Mouse (Mus musculus): ENCODE measurements at regions not wholly inside any gene's neighbourhood (a gene's known extent, or its start where the extent isn't known, plus 50 kb on each side); places are given as distances from the start of the nearest gene placed in this dataset.

DNA sequence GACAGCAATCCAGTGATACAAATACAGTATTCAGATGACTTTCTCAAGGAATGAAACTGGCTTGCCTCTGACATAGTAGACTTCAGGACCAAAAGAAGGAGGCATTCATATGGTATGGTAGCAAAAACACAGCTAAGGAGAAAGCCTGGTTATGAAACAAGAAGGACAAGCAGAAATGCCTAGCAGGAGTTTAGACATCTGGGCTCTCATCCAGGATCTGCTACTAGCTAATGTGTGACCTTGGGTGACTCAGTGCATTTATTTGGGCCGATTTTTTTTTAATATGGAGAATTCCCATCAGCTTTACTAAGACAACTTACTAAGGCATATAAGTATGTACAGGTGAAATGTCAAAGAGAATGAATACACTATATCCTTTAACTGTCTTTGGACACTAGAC is 64.5 kb upstream of the Arhgap5 start:
- Histone ChIP-seq H3K4me2 (replicated peaks) (no peak overlapping the region), H3K4me3 (no peak overlapping the region), H3K27me3 (no peaks in the 10 kb centered on the region), H3K36me3 (no peaks in the 10 kb centered on the region), H3K4me1 (no peaks in the 10 kb centered on the region), H3K27ac (no peak overlapping the region), H3K9me3 (no peaks in the 10 kb centered on the region), H3K9ac (no peak overlapping the region)
- 82% methylated on average over 1 of the region's 1 CpGs for WGBS
- no peak for ATAC-seq (ENCODE audit: insufficient number of reproducible peaks, insufficient read depth, low FRiP score, low TSS enrichment)

DNA sequence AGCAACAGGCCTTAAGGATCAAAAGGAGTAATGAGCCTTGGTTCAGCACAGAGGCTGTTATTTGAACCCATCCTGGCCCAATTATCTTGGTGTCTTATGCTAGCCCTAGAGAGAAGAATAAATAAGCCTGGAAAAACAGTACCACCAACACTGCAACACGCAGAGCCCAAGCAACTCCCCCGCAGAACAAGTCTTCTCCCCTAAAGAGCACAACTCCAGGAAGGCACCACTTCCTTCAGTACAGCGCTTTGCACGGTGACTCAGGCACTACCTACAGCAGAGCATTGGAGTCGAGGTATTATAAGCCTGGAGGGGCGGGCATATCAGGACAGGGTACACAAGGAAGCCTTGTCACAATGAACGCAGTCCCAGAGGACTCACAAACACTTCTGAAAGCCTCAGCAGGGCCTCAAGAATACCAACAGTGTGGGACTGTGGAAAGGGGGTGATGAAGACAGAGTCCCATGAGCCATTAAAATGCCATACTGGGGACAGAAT is 62.9 kb upstream of the Arhgap5 start:
- 68% methylated on average over 7 of the region's 7 CpGs for WGBS
- H3K36me3 ChIP-seq: no peaks in the 10 kb centered on the region
- no peaks in the 10 kb centered on the region for H3K27me3 ChIP-seq
- no peak overlapping the region for H3K9ac ChIP-seq
- H3K4me3 ChIP-seq: no peak overlapping the region
- H3K27ac ChIP-seq: no peak overlapping the region
- ATAC-seq (ENCODE audit: insufficient number of reproducible peaks, insufficient read depth, low FRiP score, low TSS enrichment): no peak
- H3K4me1 ChIP-seq: no peaks in the 10 kb centered on the region
- no peaks in the 10 kb centered on the region for H3K9me3 ChIP-seq
- H3K4me2 ChIP-seq (replicated peaks): no peak overlapping the region

DNA sequence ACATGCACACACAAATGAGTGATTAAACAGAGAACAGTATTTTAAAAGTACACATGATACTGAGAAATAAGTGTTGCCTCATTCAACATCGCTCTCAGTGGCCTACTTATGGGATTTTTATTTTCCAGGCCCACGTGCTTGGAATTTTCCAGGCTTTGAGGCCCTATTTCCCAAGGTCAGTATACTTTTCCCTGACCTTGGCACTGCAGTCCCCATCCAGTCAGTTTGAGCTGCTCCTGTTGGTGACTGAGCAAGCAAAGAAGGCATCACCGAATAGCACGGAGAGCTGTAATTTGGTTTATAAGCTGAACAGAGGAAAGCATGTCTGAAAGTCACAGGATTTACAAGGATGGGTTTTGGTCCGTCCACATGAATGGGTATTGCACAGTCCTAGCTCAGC is 61.4 kb upstream of the Arhgap5 start:
- H3K4me1 ChIP-seq: no peaks in the 10 kb centered on the region
- WGBS: 87% methylated on average over 5 of the region's 5 CpGs
- no peak overlapping the region for H3K4me2 ChIP-seq (replicated peaks)
- no peak overlapping the region for H3K9ac ChIP-seq
- no peak overlapping the region for H3K27ac ChIP-seq
- H3K27me3 ChIP-seq: no peaks in the 10 kb centered on the region
- no peak for ATAC-seq (ENCODE audit: insufficient number of reproducible peaks, insufficient read depth, low FRiP score, low TSS enrichment)
- H3K9me3 ChIP-seq: no peaks in the 10 kb centered on the region
- H3K36me3 ChIP-seq: no peaks in the 10 kb centered on the region
- no peak overlapping the region for H3K4me3 ChIP-seq

DNA sequence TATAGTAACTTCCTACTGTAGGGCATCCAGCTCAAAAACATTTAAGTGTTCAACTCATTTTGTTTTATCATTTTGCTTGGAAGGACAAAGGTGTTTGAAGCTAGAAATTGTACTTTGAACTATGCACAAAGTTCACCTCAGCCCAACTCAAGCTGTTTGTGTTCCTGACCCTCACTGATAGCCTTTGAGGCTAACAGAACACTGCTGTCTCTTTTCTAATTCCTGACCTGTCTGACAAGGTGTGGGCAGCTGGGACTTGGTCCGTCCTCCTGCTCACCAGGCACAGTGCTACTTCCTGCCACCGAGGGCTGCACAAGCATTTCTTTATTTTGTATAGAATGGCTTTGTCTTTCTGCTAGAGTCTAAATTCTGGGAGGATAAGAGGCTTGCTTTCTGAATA is 58.0 kb upstream of the Arhgap5 start:
- H3K36me3 ChIP-seq: no peaks in the 10 kb centered on the region
- no peaks in the 10 kb centered on the region for H3K27me3 ChIP-seq
- no peak overlapping the region for H3K9ac ChIP-seq
- no peak for ATAC-seq (ENCODE audit: insufficient number of reproducible peaks, insufficient read depth, low FRiP score, low TSS enrichment)
- H3K4me2 ChIP-seq (replicated peaks): no peak overlapping the region
- peaks cover 7% of the 10 kb centered on the region; the same call in 1 of the 2 replicates for H3K4me1 ChIP-seq
- no peaks in the 10 kb centered on the region for H3K9me3 ChIP-seq
- 46% methylated on average over 2 of the region's 2 CpGs for WGBS
- no peak overlapping the region for H3K4me3 ChIP-seq
- no peak overlapping the region for H3K27ac ChIP-seq

DNA sequence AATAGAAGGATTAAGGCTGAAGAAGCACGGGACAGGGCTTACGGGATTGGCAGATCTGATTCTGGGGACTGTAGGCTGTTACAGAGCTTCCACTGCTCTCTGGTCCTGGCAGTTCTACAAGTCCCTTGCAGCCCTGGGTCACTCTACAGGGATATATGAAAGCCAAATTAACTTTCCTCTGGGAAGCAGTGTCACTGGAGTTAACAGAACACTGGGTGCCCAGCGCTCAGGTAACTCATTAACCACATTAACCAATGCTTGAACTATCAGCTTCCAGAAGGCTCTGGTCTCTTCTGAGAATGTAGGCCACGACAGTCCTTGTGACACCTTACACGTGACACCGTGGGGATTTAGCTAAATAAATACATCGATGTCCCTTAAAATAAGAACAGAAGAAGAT is 57.3 kb upstream of the Arhgap5 start:
- H3K4me2 ChIP-seq (replicated peaks): no peak overlapping the region
- WGBS: 82% methylated on average over 7 of the region's 7 CpGs
- no peak overlapping the region for H3K9ac ChIP-seq
- H3K27ac ChIP-seq: no peak overlapping the region
- H3K9me3 ChIP-seq: no peaks in the 10 kb centered on the region
- H3K27me3 ChIP-seq: no peaks in the 10 kb centered on the region
- no peaks in the 10 kb centered on the region for H3K36me3 ChIP-seq
- H3K4me3 ChIP-seq: no peak overlapping the region
- peaks cover 7% of the 10 kb centered on the region; the same call in 1 of the 2 replicates for H3K4me1 ChIP-seq
- ATAC-seq (ENCODE audit: insufficient number of reproducible peaks, insufficient read depth, low FRiP score, low TSS enrichment): no peak

DNA sequence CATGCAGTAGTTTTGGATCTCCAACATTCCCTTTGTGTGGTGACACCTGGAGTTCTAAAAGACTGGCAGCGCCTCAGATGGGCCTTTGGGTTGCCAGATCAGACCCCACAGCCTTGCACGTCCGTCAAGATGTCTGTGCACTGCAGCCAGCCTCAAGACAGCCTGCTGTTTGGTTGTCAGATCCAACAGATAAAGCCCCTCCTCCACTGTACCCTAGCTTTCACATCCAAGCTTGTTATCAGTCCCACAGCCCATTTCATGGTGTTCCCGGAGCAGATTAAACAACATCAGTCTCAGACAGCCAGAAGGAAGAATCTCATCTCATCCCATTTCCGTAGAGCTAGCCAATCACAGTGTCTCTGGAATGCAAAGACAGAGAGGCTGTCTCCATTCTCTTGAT is 56.3 kb upstream of the Arhgap5 start:
- Histone ChIP-seq H3K4me2 (replicated peaks) (no peak overlapping the region), H3K9ac (no peak overlapping the region), H3K27ac (no peak overlapping the region), H3K27me3 (no peaks in the 10 kb centered on the region), H3K4me1 (peaks cover 7% of the 10 kb centered on the region; the same call in 1 of the 2 replicates), H3K4me3 (no peak overlapping the region), H3K9me3 (no peaks in the 10 kb centered on the region), H3K36me3 (no peaks in the 10 kb centered on the region)
- no peak for ATAC-seq (ENCODE audit: insufficient number of reproducible peaks, insufficient read depth, low FRiP score, low TSS enrichment)
- WGBS: 77% methylated on average over 5 of the region's 5 CpGs

DNA sequence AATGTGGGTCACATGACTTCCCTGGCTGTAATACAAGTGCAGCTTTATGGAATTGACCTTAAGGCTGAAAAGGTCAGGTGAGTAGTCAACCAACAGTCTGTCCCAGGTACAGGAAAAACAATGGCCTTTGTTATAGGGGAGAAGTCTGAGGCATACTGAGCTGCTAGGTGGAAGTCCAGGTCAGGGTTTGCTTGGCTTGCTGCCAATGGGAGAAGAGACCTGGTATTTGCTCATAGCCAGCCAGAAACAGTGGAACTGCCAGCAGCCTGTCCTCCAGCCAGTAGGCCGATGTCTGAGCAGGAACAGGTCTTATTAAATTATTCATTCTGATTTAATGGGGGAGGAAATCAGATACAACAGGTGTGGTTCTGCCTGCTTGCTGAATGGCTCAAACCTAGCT is 55.6 kb upstream of the Arhgap5 start:
- H3K9ac ChIP-seq: no peak overlapping the region
- H3K4me1 ChIP-seq: peaks cover 7% of the 10 kb centered on the region; the same call in 1 of the 2 replicates
- WGBS: 44% methylated on average over 1 of the region's 1 CpGs
- no peaks in the 10 kb centered on the region for H3K27me3 ChIP-seq
- no peaks in the 10 kb centered on the region for H3K9me3 ChIP-seq
- ATAC-seq (ENCODE audit: insufficient number of reproducible peaks, insufficient read depth, low FRiP score, low TSS enrichment): no peak
- H3K4me3 ChIP-seq: no peak overlapping the region
- H3K4me2 ChIP-seq (replicated peaks): no peak overlapping the region
- no peaks in the 10 kb centered on the region for H3K36me3 ChIP-seq
- H3K27ac ChIP-seq: no peak overlapping the region

DNA sequence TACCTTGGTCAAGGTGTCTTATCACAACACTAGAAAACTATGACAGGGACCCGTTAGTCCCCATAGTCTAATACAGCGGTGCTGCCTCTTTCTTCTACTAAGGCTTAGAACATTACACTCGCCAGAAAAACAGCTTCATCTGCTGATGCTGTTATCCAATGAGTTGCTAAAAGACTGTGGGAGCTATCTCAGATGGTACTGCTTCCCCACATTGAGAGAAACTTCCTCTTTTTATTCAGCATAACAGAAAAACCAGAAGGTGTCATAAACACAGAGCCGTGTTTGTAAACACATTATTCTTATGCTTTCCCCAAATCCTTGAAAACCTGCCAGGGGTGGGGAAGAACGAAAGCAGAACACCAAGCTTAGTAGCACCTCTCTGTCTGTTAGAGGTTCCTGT is 49.9 kb upstream of the Arhgap5 start:
- no peaks in the 10 kb centered on the region for H3K27me3 ChIP-seq
- H3K9ac ChIP-seq: no peak overlapping the region
- H3K36me3 ChIP-seq: no peaks in the 10 kb centered on the region
- ATAC-seq (ENCODE audit: insufficient number of reproducible peaks, insufficient read depth, low FRiP score, low TSS enrichment): no peak
- H3K4me2 ChIP-seq (replicated peaks): no peak overlapping the region
- 91% methylated on average over 5 of the region's 5 CpGs for WGBS
- H3K4me3 ChIP-seq: no peak overlapping the region
- H3K9me3 ChIP-seq: no peaks in the 10 kb centered on the region
- H3K4me1 ChIP-seq: no peaks in the 10 kb centered on the region
- no peak overlapping the region for H3K27ac ChIP-seq

Measured in embryonic facial prominence, embryonic 12.5 days (tissue).